Mouse (Mus musculus) heart, adult 2 months (tissue): ENCODE data around the gene Kdm1b.

Experiments
- CTCF ChIP-seq: fragments of 200-600 bp; IDR thresholded peaks from 2 replicates; pipeline ENCODE4 v1.8.1; 2022; ENCODE audit warnings: antibody characterized with exemption, mild to moderate bottlenecking, moderate library complexity
- EP300 ChIP-seq: fragments of 200-500 bp; IDR thresholded peaks from 2 replicates; pipeline ENCODE4 v1.6.1; 2011; ENCODE audit warnings: low read depth, low read length, control low read depth; ENCODE audit not compliant: insufficient read depth
- POLR2A ChIP-seq: fragments of 200-500 bp; IDR thresholded peaks from 2 replicates; pipeline ENCODE4 v1.6.1; 2011; ENCODE audit warnings: mild to moderate bottlenecking, low read depth, low read length, control low read depth; ENCODE audit not compliant: insufficient read depth

GRCm38 (mm10) chr13:47047996-47048395 is 4.7 kb downstream of the Kdm1b start:
- TF ChIP-seq CTCF (no peak), POLR2A (no peak), EP300 (no peak)
